Comparison of ENCODE assay signal across 8 mouse cellular contexts in the genomic region with DNA sequence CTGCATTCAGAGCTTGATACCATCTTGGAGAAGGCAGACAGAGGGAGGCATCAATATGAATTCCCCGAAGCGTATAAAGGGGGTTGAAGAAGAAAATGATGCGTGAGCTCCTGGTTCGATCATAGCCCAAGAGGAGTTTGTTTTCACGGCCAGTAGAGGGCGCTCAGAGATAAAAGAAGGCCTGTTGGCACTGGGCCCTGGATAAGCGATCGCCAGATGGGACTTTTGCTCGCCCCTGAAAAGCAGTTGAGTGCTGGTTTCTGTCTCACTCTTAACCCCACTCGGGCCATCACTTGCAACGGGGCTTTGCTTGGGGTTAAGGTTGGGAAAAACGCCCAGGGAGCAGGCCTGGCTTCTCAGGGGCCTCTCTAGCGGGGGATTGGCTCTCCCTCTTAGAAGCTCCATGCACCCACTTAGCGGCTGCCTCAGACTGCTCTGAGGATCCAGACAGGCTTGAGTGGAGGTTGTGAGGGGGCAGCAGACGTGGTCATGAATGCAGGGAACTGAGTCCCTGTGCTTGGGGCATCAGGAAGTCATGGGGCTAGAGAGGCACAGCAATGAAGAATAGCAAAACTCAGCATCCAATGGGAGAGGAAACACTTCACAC. TPM values are rescaled to one million over a fixed set of nuclear protein-coding genes. Genes with fewer than 3 reads are reported as not detected.
DNase-seq lines count a peak whose midpoint lies in the region; ATAC-seq lines count a peak whose summit lies in the region.

No protein-coding gene starts in this region.

- DNase-seq in urinary bladder, adult 18-20 months (ENCODE audit: low spot score in 2 of 2) = peak; percentile 35 to 54
- DNase-seq in urinary bladder, postnatal 10 days (ENCODE audit: low spot score) = no peak
- peak; percentile 41 for DNase-seq in gastrocnemius, postnatal 25 days
- peak; percentile 86 for DNase-seq in limb, embryonic 11.5 days (ENCODE audit: low spot score)
- DNase-seq in midbrain, embryonic 14.5 days = peak; percentile 94
- DNase-seq in spleen, postnatal 36 days (ENCODE audit: low spot score in 2 of 2) = peak; percentile 19 to 39

- peaks cover 10% of the 10 kb centered on the region for H3K36me3 ChIP-seq in intestine, embryonic 16.5 days (ENCODE audit: control insufficient read depth, insufficient read depth, low read length)
- no peaks in the 10 kb centered on the region for H3K36me3 ChIP-seq in limb, embryonic 11.5 days (ENCODE audit: control insufficient read depth, insufficient read depth, low read length)
- peaks cover 20% of the 10 kb centered on the region for H3K36me3 ChIP-seq in midbrain, embryonic 14.5 days (ENCODE audit: control insufficient read depth, insufficient read depth, low read length)

- peak; percentile 74 for ATAC-seq in common myeloid progenitor, adult 5-6 weeks (replicated peaks; ENCODE audit: low read depth, poor library complexity, severe bottlenecking)
- peak; percentile 56 for ATAC-seq in intestine, embryonic 16.5 days
- peak; percentile 46; the same call in 1 of the 2 replicates for ATAC-seq in limb, embryonic 11.5 days (ENCODE audit: insufficient number of reproducible peaks, low FRiP score, low TSS enrichment, low read depth)
- peak; percentile 75 for ATAC-seq in midbrain, embryonic 14.5 days (ENCODE audit: low FRiP score, low TSS enrichment)

- 12% methylated on average over 15 of the region's 15 CpGs for WGBS in intestine, embryonic 16.5 days
- 16% methylated on average over 15 of the region's 15 CpGs for WGBS in limb, embryonic 11.5 days
- WGBS in midbrain, embryonic 14.5 days = 9% methylated on average over 15 of the region's 15 CpGs

- H3K4me2 ChIP-seq in intestine, embryonic 16.5 days (ENCODE audit: low read depth, low read length) = peak overlapping the region; percentile 54
- H3K4me2 ChIP-seq in limb, embryonic 11.5 days (ENCODE audit: low read depth, severe bottlenecking) = no peak overlapping the region
- H3K4me2 ChIP-seq in midbrain, embryonic 14.5 days (ENCODE audit: low read length) = peak overlapping the region; percentile 25

- H3K27me3 ChIP-seq in intestine, embryonic 16.5 days (replicated peaks; ENCODE audit: control insufficient read depth, insufficient read depth, low read length) = no peaks in the 10 kb centered on the region
- no peaks in the 10 kb centered on the region for H3K27me3 ChIP-seq in limb, embryonic 11.5 days (ENCODE audit: control insufficient read depth, insufficient read depth, low read length)
- H3K27me3 ChIP-seq in midbrain, embryonic 14.5 days (ENCODE audit: control insufficient read depth, insufficient read depth, low read length) = no peaks in the 10 kb centered on the region

- H3K4me3 ChIP-seq in intestine, embryonic 16.5 days (ENCODE audit: low read length) = peak overlapping the region; percentile 28
- no peak overlapping the region for H3K4me3 ChIP-seq in limb, embryonic 11.5 days (ENCODE audit: low read depth, low read length)
- no peak overlapping the region for H3K4me3 ChIP-seq in midbrain, embryonic 14.5 days (replicated peaks; ENCODE audit: low read depth, low read length)

- H3K27ac ChIP-seq in intestine, embryonic 16.5 days (ENCODE audit: low read length) = no peak overlapping the region
- H3K27ac ChIP-seq in limb, embryonic 11.5 days (replicated peaks; ENCODE audit: low read depth, low read length) = no peak overlapping the region
- H3K27ac ChIP-seq in midbrain, embryonic 14.5 days (replicated peaks; ENCODE audit: low read depth, low read length) = no peak overlapping the region

- no peaks in the 10 kb centered on the region for H3K9me3 ChIP-seq in intestine, embryonic 16.5 days (ENCODE audit: control insufficient read depth, low read length)
- H3K9me3 ChIP-seq in limb, embryonic 11.5 days (ENCODE audit: control insufficient read depth, low read length) = no peaks in the 10 kb centered on the region
- no peaks in the 10 kb centered on the region for H3K9me3 ChIP-seq in midbrain, embryonic 14.5 days (ENCODE audit: control insufficient read depth, low read length)

- peak overlapping the region; percentile 52; the same call in 1 of the 2 replicates for H3K9ac ChIP-seq in intestine, embryonic 16.5 days (ENCODE audit: low read depth, low read length)
- H3K9ac ChIP-seq in limb, embryonic 11.5 days (ENCODE audit: low read length) = peak overlapping the region; percentile 34; the same call in 1 of the 2 replicates
- H3K9ac ChIP-seq in midbrain, embryonic 14.5 days (replicated peaks; ENCODE audit: low read length) = no peak overlapping the region

- H3K4me1 ChIP-seq in intestine, embryonic 16.5 days (ENCODE audit: control insufficient read depth, insufficient read depth, low read length) = peaks cover 2% of the 10 kb centered on the region; the same call in 1 of the 2 replicates
- no peaks in the 10 kb centered on the region for H3K4me1 ChIP-seq in limb, embryonic 11.5 days (ENCODE audit: control insufficient read depth, insufficient read depth, low read length)
- no peaks in the 10 kb centered on the region for H3K4me1 ChIP-seq in midbrain, embryonic 14.5 days (ENCODE audit: control insufficient read depth, insufficient read depth, low read length)

RNA-seq across cellular contexts. Expression of a gene that starts 18.1 kb away (rescaled TPM):
- not detected in 2 replicates for total RNA-seq in common myeloid progenitor, adult 5-6 weeks (2017)
- total RNA-seq in gastrocnemius, postnatal 25 days (2021) = 1 to 10 TPM; 1.2 to 1.4 TPM
- polyA plus RNA-seq in intestine, embryonic 16.5 days (2015; fragmentation: Nextera tagmentation; extraction: Ambion mirVana) = 65.7 and 70.7 TPM in 2 replicates
- 0.58 and 0.85 TPM in 2 replicates for polyA plus RNA-seq in limb, embryonic 11.5 days (2014; fragmentation: Nextera tagmentation; extraction: Ambion mirVana)
- polyA plus RNA-seq in midbrain, embryonic 14.5 days (2014; fragmentation: Nextera tagmentation; extraction: Ambion mirVana) = 29.1 and 37.5 TPM in 2 replicates

Comparison
In these comparisons a context has a peak if more than half of its experiments do, and no peak if none do; other contexts are left out.
1. RNA of a gene that starts 18.1 kb away (polyA plus RNA-seq): 65.7 to 70.7 TPM in intestine, embryonic 16.5 days and 29.1 to 37.5 TPM in midbrain, embryonic 14.5 days; 0.58 to 0.85 TPM in limb, embryonic 11.5 days; every median in the first group is over 10 times any median in the second.
2. Peak in every context shown above with its lines, with median percentiles within 50 percentile points of each other: ATAC-seq.